Mouse (Mus musculus): ENCODE measurements at regions not wholly inside any gene's neighbourhood (a gene's known extent, or its start where the extent isn't known, plus 50 kb on each side); places are given as distances from the start of the nearest gene placed in this dataset.

DNA sequence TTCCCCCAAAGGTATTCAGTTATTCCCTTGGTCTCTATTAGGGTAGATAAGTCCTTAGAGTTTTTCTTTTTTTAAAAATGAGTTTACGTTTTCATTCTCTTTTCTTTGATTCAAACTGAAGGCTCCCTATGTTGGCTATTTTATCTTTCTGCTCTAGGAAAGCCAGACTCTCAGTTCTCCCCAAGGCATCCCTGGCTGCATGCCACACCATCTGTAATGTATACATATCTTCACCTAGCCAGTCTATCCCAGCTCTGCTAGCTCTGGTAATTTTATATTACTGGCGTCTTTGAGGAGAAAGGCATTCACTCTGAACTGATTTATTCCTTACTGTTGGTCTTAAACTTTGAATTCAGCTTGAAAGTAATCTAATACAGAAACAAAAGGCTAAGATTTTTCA lies 65.2 kb upstream of the Cabcoco1 start:
- H3K36me3 ChIP-seq, result no peaks in the 10 kb centered on the region
- H3K4me2 ChIP-seq, result no peak overlapping the region

DNA sequence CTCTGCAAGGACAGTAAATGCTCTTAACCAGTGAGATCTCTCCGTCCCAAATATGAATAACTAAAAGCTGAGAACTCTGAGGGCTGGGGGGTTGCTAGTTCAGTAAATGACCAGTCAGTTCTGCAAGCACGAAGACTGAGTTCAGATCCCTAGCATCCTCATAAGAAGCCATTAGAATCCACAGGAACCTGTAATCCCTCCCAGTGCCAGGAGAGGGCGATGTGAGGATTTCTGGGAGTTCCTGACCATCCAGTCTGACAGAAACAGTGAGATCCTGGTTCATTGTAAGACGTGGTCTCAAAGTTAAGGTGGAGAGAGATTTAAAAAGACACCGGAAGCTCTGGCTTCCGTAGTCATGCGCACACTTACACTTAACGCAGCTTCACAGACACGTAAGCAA lies 70.2 kb upstream of the Cabcoco1 start:
- no peak overlapping the region for H3K4me3 ChIP-seq
- no peak overlapping the region for H3K4me2 ChIP-seq
- H3K9ac ChIP-seq, result no peak overlapping the region
- 75% methylated on average over 9 of the region's 9 CpGs for WGBS
- H3K4me1 ChIP-seq, result no peaks in the 10 kb centered on the region
- no peaks in the 10 kb centered on the region for H3K27me3 ChIP-seq
- H3K27ac ChIP-seq, result no peak overlapping the region
- no peaks in the 10 kb centered on the region for H3K36me3 ChIP-seq
- no peak for ATAC-seq (ENCODE audit: borderline replicate concordance, extremely low read depth, low FRiP score, low TSS enrichment)
- H3K9me3 ChIP-seq, result no peaks in the 10 kb centered on the region

More for the DNA sequence above, 65.2 kb upstream of the Cabcoco1 start:
- WGBS, result 35% methylated on average over 2 of the region's 2 CpGs
- ATAC-seq (ENCODE audit: borderline replicate concordance, extremely low read depth, low FRiP score, low TSS enrichment), result no peak
- Histone ChIP-seq H3K27me3 (no peaks in the 10 kb centered on the region), H3K27ac (no peak overlapping the region), H3K4me1 (no peaks in the 10 kb centered on the region), H3K9me3 (no peaks in the 10 kb centered on the region), H3K9ac (no peak overlapping the region), H3K4me3 (no peak overlapping the region)

DNA sequence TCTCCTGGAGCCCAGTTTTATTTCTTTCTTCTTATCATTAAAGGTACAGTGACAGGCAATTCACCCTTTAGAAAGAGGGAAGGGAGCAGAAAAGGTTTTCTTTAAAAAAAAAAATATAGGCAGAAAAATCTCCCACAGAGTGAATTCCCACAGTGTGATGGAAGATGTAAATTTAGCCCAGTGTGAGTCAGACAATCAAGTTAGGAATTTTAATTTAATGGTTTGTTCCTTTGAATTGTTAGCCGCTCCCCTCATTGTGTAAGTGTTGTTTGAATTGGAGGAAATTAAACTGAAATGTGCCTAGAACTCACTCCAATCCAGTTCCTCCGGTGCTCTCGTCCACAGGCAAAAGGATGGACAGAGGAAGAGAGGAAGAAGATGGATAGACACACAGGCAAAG lies 71.0 kb upstream of the Cabcoco1 start:
- Histone ChIP-seq H3K36me3 (no peaks in the 10 kb centered on the region), H3K4me2 (no peak overlapping the region), H3K9me3 (no peaks in the 10 kb centered on the region), H3K9ac (no peak overlapping the region), H3K4me1 (no peaks in the 10 kb centered on the region), H3K27me3 (no peaks in the 10 kb centered on the region), H3K4me3 (no peak overlapping the region), H3K27ac (no peak overlapping the region)
- WGBS, result 77% methylated on average over 3 of the region's 3 CpGs
- no peak for ATAC-seq (ENCODE audit: borderline replicate concordance, extremely low read depth, low FRiP score, low TSS enrichment)

DNA sequence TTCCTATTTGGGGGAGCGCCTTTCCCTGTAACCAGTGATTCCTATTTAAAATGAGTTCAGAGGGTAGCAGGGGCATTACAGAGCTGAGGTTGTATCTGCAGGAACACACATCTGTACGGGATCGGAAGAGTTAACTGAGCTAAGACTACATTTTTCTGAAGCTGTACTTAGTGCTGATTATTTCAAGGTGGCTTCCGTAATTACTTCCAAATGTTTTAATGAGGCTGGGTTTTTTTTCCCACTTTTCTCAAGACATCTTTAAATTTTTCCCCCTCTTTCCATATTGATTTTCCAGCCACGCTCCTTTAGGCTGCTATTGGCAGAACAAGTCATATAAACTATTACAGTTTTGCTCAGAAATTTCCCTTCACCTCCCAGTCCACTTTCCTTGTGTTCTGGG lies 82.1 kb upstream of the Cabcoco1 start:
- Histone ChIP-seq H3K9ac (no peak overlapping the region), H3K4me1 (peaks cover 8% of the 10 kb centered on the region; the same call in 1 of the 2 replicates), H3K27ac (no peak overlapping the region), H3K9me3 (no peaks in the 10 kb centered on the region), H3K36me3 (no peaks in the 10 kb centered on the region), H3K4me3 (no peak overlapping the region), H3K27me3 (no peaks in the 10 kb centered on the region), H3K4me2 (no peak overlapping the region)
- WGBS, result 88% methylated on average over 5 of the region's 5 CpGs
- ATAC-seq (ENCODE audit: borderline replicate concordance, extremely low read depth, low FRiP score, low TSS enrichment), result no peak

DNA sequence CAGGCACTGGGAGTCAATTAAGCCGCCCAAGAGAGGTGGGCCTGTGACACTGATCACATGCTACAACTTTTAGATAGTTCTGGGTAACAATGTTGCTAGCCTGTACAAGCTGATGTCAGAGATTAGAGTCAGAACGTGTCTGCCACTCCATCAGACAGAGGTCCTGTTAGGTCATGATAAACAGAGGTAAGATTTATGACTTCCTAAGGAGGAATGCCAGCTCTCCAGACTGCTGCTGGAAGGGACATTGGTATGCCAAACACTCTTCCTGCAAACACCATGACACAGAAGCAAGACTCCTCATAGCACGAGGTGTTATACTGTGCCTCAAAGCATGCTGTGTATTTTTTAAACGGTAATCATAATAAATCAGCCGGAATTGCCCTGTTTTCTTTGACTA lies 83.6 kb upstream of the Cabcoco1 start:
- Histone ChIP-seq H3K9ac (no peak overlapping the region), H3K4me3 (no peak overlapping the region), H3K27ac (no peak overlapping the region), H3K36me3 (no peaks in the 10 kb centered on the region), H3K4me1 (peaks cover 8% of the 10 kb centered on the region; the same call in 1 of the 2 replicates), H3K4me2 (no peak overlapping the region), H3K9me3 (no peaks in the 10 kb centered on the region), H3K27me3 (no peaks in the 10 kb centered on the region)
- WGBS, result 13% methylated on average over 5 of the region's 5 CpGs
- ATAC-seq (ENCODE audit: borderline replicate concordance, extremely low read depth, low FRiP score, low TSS enrichment), result peak; percentile 42; the same call in 1 of the 2 replicates

DNA sequence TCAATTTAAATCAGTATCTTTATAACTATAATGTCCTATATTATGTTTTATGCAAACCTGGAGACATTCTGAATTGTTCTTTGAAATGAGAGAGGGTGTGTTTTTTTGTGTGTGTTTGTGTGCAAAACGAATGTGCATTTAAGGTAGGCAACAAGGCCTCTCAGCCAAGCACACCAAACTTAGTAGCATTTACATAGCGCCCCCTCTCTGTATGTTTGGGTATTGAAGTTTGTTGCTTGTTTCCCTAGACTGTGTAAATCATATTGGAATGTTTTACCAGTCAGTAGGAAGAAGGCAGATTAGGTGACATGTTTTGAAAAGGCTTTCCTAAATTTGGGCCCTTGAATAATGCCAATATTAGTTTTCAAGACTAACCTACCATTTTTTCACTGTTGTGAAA lies 84.1 kb upstream of the Cabcoco1 start:
- Histone ChIP-seq H3K9ac (no peak overlapping the region), H3K27ac (no peak overlapping the region), H3K27me3 (no peaks in the 10 kb centered on the region), H3K4me3 (no peak overlapping the region), H3K4me2 (no peak overlapping the region), H3K4me1 (peaks cover 8% of the 10 kb centered on the region; the same call in 1 of the 2 replicates), H3K9me3 (no peaks in the 10 kb centered on the region), H3K36me3 (no peaks in the 10 kb centered on the region)
- no peak for ATAC-seq (ENCODE audit: borderline replicate concordance, extremely low read depth, low FRiP score, low TSS enrichment)
- WGBS, result 31% methylated on average over 2 of the region's 2 CpGs

DNA sequence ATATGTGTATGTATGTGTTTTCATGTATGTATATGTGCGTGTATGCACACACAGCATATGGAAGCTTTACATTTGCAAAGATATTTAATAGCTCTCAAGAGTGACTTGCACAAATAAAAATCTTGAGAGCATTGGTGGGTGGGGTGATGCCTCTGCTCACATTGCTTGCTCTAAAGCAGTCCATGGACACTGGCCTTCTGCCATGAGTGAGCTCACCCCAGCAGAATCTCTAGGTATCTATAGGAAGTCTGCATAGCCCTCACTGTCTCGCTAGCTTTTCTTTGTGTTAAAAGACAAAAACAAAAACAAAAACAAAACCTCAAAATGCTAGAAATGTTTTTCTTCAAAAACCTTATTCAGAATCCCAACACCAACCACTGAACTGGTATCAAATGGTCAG lies 87.8 kb upstream of the Cabcoco1 start:
- Histone ChIP-seq H3K27me3 (no peaks in the 10 kb centered on the region), H3K27ac (no peak overlapping the region), H3K4me2 (no peak overlapping the region), H3K4me1 (peaks cover 8% of the 10 kb centered on the region; the same call in 1 of the 2 replicates), H3K36me3 (no peaks in the 10 kb centered on the region), H3K9ac (no peak overlapping the region), H3K9me3 (no peaks in the 10 kb centered on the region), H3K4me3 (no peak overlapping the region)
- 78% methylated on average over 2 of the region's 2 CpGs for WGBS
- ATAC-seq (ENCODE audit: borderline replicate concordance, extremely low read depth, low FRiP score, low TSS enrichment), result no peak

DNA sequence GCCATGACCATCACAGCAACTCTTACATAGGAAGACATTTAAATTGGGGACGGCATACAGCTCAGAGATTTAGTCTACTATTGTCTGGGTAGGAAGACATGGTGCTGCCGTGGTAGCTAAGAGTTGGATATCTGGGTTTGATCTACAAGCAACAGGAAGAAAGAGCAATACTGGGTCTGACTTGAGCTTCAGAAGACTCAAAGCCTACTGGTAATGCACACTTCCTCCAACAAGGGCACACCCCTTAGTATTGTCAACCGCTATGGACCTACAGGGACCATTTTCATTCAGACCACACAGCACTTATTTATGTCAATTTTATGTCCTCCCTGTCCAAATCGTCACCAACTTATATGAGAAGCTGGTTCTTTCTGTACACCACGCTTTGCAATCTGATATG lies 90.3 kb upstream of the Tmem26 start:
- Histone ChIP-seq H3K27me3 (no peaks in the 10 kb centered on the region), H3K9me3 (no peaks in the 10 kb centered on the region), H3K27ac (no peak overlapping the region), H3K36me3 (no peaks in the 10 kb centered on the region), H3K4me2 (no peak overlapping the region), H3K4me1 (no peaks in the 10 kb centered on the region), H3K9ac (no peak overlapping the region), H3K4me3 (no peak overlapping the region)
- 77% methylated on average over 5 of the region's 5 CpGs for WGBS
- ATAC-seq (ENCODE audit: borderline replicate concordance, extremely low read depth, low FRiP score, low TSS enrichment), result no peak

DNA sequence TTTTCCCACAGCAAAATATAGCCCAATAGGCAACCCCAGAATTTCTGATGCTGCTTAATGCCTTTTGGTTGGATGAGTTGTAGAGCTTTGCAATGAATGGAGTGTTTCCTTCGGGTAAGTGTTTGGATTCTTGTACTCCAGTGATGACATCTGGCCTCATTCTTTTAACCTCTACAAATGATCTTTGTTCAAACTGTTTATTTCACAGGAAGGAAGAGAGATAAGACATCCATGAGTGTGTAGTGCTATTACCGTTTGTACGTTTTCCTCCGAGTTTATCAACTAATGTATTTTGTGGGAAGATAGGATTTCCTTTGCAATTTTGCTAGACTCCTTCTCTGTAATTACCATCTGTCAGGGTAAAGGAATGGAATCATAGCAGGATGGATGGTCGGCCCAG lies 70.7 kb upstream of the Tmem26 start:
- no peaks in the 10 kb centered on the region for H3K36me3 ChIP-seq
- no peak overlapping the region for H3K9ac ChIP-seq
- no peak overlapping the region for H3K27ac ChIP-seq
- no peaks in the 10 kb centered on the region for H3K4me1 ChIP-seq
- no peaks in the 10 kb centered on the region for H3K27me3 ChIP-seq
- 7% methylated on average over 5 of the region's 5 CpGs for WGBS
- H3K9me3 ChIP-seq, result no peaks in the 10 kb centered on the region
- H3K4me3 ChIP-seq, result no peak overlapping the region
- ATAC-seq (ENCODE audit: borderline replicate concordance, extremely low read depth, low FRiP score, low TSS enrichment), result no peak
- no peak overlapping the region for H3K4me2 ChIP-seq

DNA sequence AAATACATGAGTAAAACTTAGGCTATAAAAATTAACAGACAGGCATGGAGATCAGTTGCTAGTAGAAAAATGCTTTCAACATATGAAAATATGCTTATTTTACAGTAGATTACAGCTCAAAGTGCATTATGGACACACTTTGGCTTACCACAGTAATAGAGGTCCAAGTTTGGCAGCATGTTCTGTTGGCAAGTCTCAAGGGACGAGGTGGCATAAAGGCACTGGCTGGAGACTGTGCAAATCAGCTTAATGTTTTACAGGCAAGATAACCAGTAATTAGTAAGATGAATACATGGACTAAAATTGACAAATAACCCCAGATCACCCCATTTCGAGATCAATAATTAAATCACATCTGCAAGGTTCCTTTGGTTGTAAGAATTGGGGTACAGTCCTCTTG lies 68.0 kb upstream of the Tmem26 start:
- no peak overlapping the region for H3K9ac ChIP-seq
- H3K4me3 ChIP-seq, result no peak overlapping the region
- no peaks in the 10 kb centered on the region for H3K9me3 ChIP-seq
- no peaks in the 10 kb centered on the region for H3K4me1 ChIP-seq
- no peaks in the 10 kb centered on the region for H3K27me3 ChIP-seq
- no peaks in the 10 kb centered on the region for H3K36me3 ChIP-seq
- ATAC-seq (ENCODE audit: borderline replicate concordance, extremely low read depth, low FRiP score, low TSS enrichment), result no peak
- 66% methylated on average over 2 of the region's 2 CpGs for WGBS
- no peak overlapping the region for H3K4me2 ChIP-seq
- no peak overlapping the region for H3K27ac ChIP-seq

DNA sequence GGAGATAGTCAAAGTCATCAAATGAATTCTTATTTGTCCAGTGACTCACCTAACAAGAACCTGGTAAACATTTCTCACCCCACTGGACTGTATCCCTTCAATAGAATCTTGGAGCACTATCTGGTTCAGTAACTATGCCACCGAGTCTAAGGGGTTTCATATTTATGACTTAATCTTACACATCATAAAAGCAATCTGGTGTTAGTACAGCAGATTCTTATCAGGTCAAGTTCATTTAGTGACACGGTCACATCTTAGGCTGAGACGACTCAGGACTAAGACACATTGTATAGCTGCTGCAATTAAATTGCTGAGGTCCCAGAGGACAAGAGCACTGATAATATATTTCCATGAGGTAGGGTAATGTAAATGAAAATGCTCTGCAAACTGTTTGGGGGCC lies 57.4 kb upstream of the Tmem26 start:
- Histone ChIP-seq H3K4me1 (no peaks in the 10 kb centered on the region), H3K9me3 (no peaks in the 10 kb centered on the region), H3K27ac (no peak overlapping the region), H3K9ac (no peak overlapping the region), H3K27me3 (no peaks in the 10 kb centered on the region), H3K4me3 (no peak overlapping the region), H3K4me2 (no peak overlapping the region), H3K36me3 (no peaks in the 10 kb centered on the region)
- 65% methylated on average over 3 of the region's 3 CpGs for WGBS
- ATAC-seq (ENCODE audit: borderline replicate concordance, extremely low read depth, low FRiP score, low TSS enrichment), result no peak

DNA sequence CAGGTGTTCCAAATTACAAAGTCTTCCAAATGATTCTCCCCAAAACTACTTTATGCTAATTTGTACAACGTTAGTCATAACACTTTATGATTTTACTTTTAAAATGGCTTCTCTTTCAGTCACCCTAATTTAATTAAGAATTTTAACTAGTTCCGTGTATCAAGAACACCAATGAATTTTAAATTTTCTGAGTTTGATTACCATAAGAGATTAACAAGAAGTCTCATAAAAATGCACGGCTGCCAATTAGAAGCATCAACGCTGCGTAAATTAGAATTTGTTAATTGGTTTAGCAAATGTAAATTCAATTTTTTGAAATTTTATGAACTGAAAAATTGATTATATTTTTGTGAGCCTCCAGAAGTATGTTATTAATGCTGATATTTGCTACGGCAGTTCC lies 54.1 kb upstream of the Tmem26 start:
- 91% methylated on average over 6 of the region's 6 CpGs for WGBS
- Histone ChIP-seq H3K4me3 (no peak overlapping the region), H3K9ac (no peak overlapping the region), H3K36me3 (no peaks in the 10 kb centered on the region), H3K27me3 (no peaks in the 10 kb centered on the region), H3K27ac (no peak overlapping the region), H3K4me2 (no peak overlapping the region), H3K9me3 (no peaks in the 10 kb centered on the region), H3K4me1 (no peaks in the 10 kb centered on the region; the same call in 1 of the 2 replicates)
- no peak for ATAC-seq (ENCODE audit: borderline replicate concordance, extremely low read depth, low FRiP score, low TSS enrichment)

DNA sequence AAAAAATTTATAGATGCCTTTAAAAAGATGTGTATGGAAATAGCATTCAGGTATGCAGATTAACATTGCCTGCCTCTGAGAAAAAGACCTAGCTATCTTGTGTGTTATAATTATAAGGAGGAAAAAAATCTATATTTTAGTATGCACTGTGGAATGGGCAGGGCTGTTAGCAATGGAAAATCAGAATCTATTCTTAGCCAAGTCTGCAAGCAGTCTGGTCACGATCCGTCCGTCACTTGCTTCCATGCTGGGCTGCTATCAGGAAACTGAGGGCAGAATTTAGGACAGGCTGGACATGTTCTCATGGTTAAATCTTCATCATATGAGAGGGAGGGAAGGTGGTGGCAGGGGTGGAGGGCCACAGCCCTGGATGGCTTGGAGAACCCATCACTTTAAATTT lies 53.5 kb upstream of the Tmem26 start:
- Histone ChIP-seq H3K27me3 (no peaks in the 10 kb centered on the region), H3K9me3 (no peaks in the 10 kb centered on the region), H3K4me2 (no peak overlapping the region), H3K36me3 (no peaks in the 10 kb centered on the region), H3K4me1 (no peaks in the 10 kb centered on the region; the same call in 1 of the 2 replicates), H3K27ac (no peak overlapping the region), H3K4me3 (no peak overlapping the region), H3K9ac (no peak overlapping the region)
- whole genome bisulfite sequencing, result 81% methylated on average over 3 of the region's 3 CpGs
- no peak for ATAC-seq (ENCODE audit: borderline replicate concordance, extremely low read depth, low FRiP score, low TSS enrichment)
